32 mouse cellular contexts compared by ENCODE assay signal in genomic region chr17:43261937-43262336, GRCm38 (mm10). TPM values are rescaled to one million over a fixed set of nuclear protein-coding genes. Genes with fewer than 3 reads are reported as not detected.
A peak's percentile ranks its signal among the peaks of the same experiment; 100 is the strongest.
DNase-seq lines count a peak whose midpoint lies in the region; ATAC-seq and TF ChIP-seq lines count a peak whose summit lies in the region.
"Had no signal": no experiment of that assay in that cellular context is flagged by ENCODE, and none has a peak within 500 bp of the region (broad histone marks: within the 10 kb centered on the region; RNA-seq: fewer than 3 reads in every experiment).

No protein-coding gene starts in this region.

- ATAC-seq in megakaryocyte progenitor cell, adult 5-6 weeks (replicated peaks; ENCODE audit: poor library complexity): peak; percentile 71
- ATAC-seq: forebrain, embryonic 14.5 days; forebrain, postnatal 0 days; hindbrain, embryonic 16.5 days; intestine, embryonic 15.5 days; Patski had no signal

- 43% methylated on average over 5 of the region's 5 CpGs for WGBS in thymus, adult 2 months

- no peak overlapping the region for H3K4me3 ChIP-seq in thymus, adult 2 months (ENCODE audit: control insufficient read depth, insufficient read depth, low read length)
- H3K4me3 ChIP-seq: embryonic facial prominence, embryonic 12.5 days; embryonic facial prominence, embryonic 15.5 days; heart, embryonic 12.5 days; heart, embryonic 15.5 days; hindbrain, embryonic 12.5 days; intestine, embryonic 15.5 days had no signal

- no peak for TF ChIP-seq CTCF in thymus, adult 2 months (IDR thresholded peaks at IDR 0.05; ENCODE audit: borderline replicate concordance, control insufficient read depth, extremely low read depth, insufficient read depth, low read length, poor library complexity)

- DNase-seq in heart, adult 11 months: peak; percentile 81
- DNase-seq in heart, postnatal 10 days: no peak
- DNase-seq in thymus, postnatal 14 days: peak; percentile 31
- DNase-seq in thymus, adult 2 months: no peak
- DNase-seq in kidney, postnatal 36 days: no peak
- DNase-seq: adrenal gland, postnatal 10 days; adrenal gland, postnatal 36 days; B cell, adult 2 months; cerebellum, adult 18-20 months; cerebellum, adult 9-10 months; cerebellum, postnatal 14 days; forebrain, postnatal 0 days; gastrocnemius, postnatal 10 days; gastrocnemius, postnatal 36 days; heart, adult 18-20 months; heart, postnatal 14 days; heart, postnatal 4 days had no signal

- no peak overlapping the region for H3K27ac ChIP-seq in thymus, adult 2 months (ENCODE audit: control insufficient read depth, insufficient read depth, low read length)
- H3K27ac ChIP-seq: embryonic facial prominence, embryonic 12.5 days; embryonic facial prominence, embryonic 15.5 days; heart, embryonic 15.5 days; hindbrain, embryonic 12.5 days; intestine, embryonic 15.5 days had no signal

- peaks cover 11% of the 10 kb centered on the region for H3K4me1 ChIP-seq in thymus, adult 2 months (replicated peaks; ENCODE audit: control insufficient read depth, insufficient read depth, low read length)
- H3K4me1 ChIP-seq: embryonic facial prominence, embryonic 12.5 days; heart, embryonic 12.5 days; hindbrain, embryonic 12.5 days; intestine, embryonic 15.5 days had no signal

- no peaks in the 10 kb centered on the region for H3K36me3 ChIP-seq in thymus, adult 2 months (ENCODE audit: control insufficient read depth, insufficient read depth, low read length)
- H3K36me3 ChIP-seq: embryonic facial prominence, embryonic 12.5 days; embryonic facial prominence, embryonic 15.5 days; G1E; heart, embryonic 12.5 days; heart, embryonic 15.5 days; hindbrain, embryonic 12.5 days; intestine, embryonic 15.5 days had no signal

- intact Hi-C loops in heart, postnatal 10 days (cut with DNase I): no loop called here

- H3K27me3 ChIP-seq in thymus, adult 2 months (ENCODE audit: control insufficient read depth, insufficient read depth, low read length): no peaks in the 10 kb centered on the region
- H3K27me3 ChIP-seq: CH12.LX; embryonic facial prominence, embryonic 12.5 days; embryonic facial prominence, embryonic 15.5 days; heart, embryonic 12.5 days; heart, embryonic 15.5 days; hindbrain, embryonic 12.5 days; intestine, embryonic 15.5 days; Patski had no signal

- no peak for TF ChIP-seq POLR2A in thymus, adult 2 months (IDR thresholded peaks at IDR 0.05; ENCODE audit: control insufficient read depth, extremely low read depth, insufficient read depth, low read length, poor library complexity)

RNA-seq across cellular contexts. Expression of gene Adgrf1, which starts 8.2 kb away (rescaled TPM):
- total RNA-seq in heart, postnatal 10 days (2021): not detected
- polyA plus RNA-seq in thymus, adult 2 months (2012; rRNA removed): 0.04 and 0.08 TPM in 2 replicates
- 0.15 TPM in 1 of 2 replicates, not detected in the other for total RNA-seq in megakaryocyte progenitor cell, adult 5-6 weeks (2015)
- 0.17 TPM in 1 of 2 replicates, not detected in the other for total RNA-seq in megakaryocyte progenitor cell, adult 5-6 weeks (2017)
- total RNA-seq: adrenal gland, adult 18-20 months; adrenal gland, postnatal 36 days; CH12.LX; forebrain, postnatal 0 days; gastrocnemius, adult 18-20 months; gastrocnemius, postnatal 10 days; gastrocnemius, postnatal 36 days; heart, adult 18-20 months; heart, postnatal 14 days; heart, postnatal 4 days had no signal
- polyA plus RNA-seq: embryonic facial prominence, embryonic 12.5 days; forebrain, embryonic 11.5 days; forebrain, embryonic 14.5 days; forebrain, postnatal 0 days; G1E; heart, embryonic 12.5 days; heart, embryonic 15.5 days; hindbrain, embryonic 12.5 days; hindbrain, embryonic 16.5 days had no signal

Comparison
In these comparisons a context has a peak if more than half of its experiments do, and no peak if none do; other contexts are left out.
1. DNase-seq: peak in heart, adult 11 months (single experiment) and thymus, postnatal 14 days (single experiment); none in heart, postnatal 10 days (0 of 2), thymus, adult 2 months (single experiment) and kidney, postnatal 36 days (0 of 2).